Mouse (Mus musculus) cerebellum, adult 2 months (tissue): ENCODE measurements at regions not wholly inside any gene's neighbourhood (a gene's known extent, or its start where the extent isn't known, plus 50 kb on each side); places are given as distances from the start of the nearest gene placed in this dataset.
A peak's percentile ranks its signal among the peaks of the same experiment; 100 is the strongest.

Experiments
- DNase-seq, 2 experiments: peaks; one replicate each; pipeline ENCODE4 v3.0.0; 2021
- H3K27ac ChIP-seq: fragments of 200-500 bp; 2 replicates; pipeline ENCODE4 v1.5.1; 2012; ENCODE audit warnings: low read length, control low read depth, inconsistent platforms; ENCODE audit not compliant: insufficient read depth
- H3K27me3 ChIP-seq: fragments of 200-500 bp; 2 replicates; pipeline ENCODE4 v1.6.1; 2012; ENCODE audit warnings: inconsistent platforms, mild to moderate bottlenecking, low read length, moderate library complexity; ENCODE audit not compliant: control insufficient read depth, insufficient read depth
- H3K4me1 ChIP-seq: fragments of 200-500 bp; 2 replicates; pipeline ENCODE4 v1.6.1; 2011; ENCODE audit warnings: low read length; ENCODE audit not compliant: control insufficient read depth, insufficient read depth
- H3K4me3 ChIP-seq: fragments of 200-500 bp; replicated peaks from 2 replicates; pipeline ENCODE3; 2011; ENCODE audit warnings: mild to moderate bottlenecking, low read depth, low read length, control low read depth; ENCODE audit not compliant: insufficient read depth
- CTCF ChIP-seq: fragments of 200-500 bp; IDR thresholded peaks from 2 replicates; pipeline ENCODE4 v1.5.1; 2011; ENCODE audit warnings: low read depth, mild to moderate bottlenecking, control low read depth, low read length, moderate library complexity, borderline replicate concordance; ENCODE audit not compliant: insufficient read depth
- POLR2A ChIP-seq: fragments of 200-500 bp; IDR thresholded peaks from 2 replicates; pipeline ENCODE4 v1.6.1; 2011; ENCODE audit warnings: low read length, control low read depth, borderline replicate concordance; ENCODE audit not compliant: insufficient read depth
- WGBS: fragments of 180-500 bp; shearing (Covaris S2); methylation state at CpG from one replicate; pipeline ENCODE4 v1.1.7; 2018; 5-methylcytosine and 5-hydroxymethylcytosine counted together

GRCm38 (mm10) chr1:22222836-22223235 lies 261.1 kb upstream of the Kcnq5 start:
- 42% methylated on average over 1 of the region's 1 CpGs for WGBS
- no peak overlapping the region for H3K4me3 ChIP-seq
- TF ChIP-seq POLR2A (no peak), CTCF (no peak)

GRCm38 (mm10) chr1:22211795-22212194 lies 250.1 kb upstream of the Kcnq5 start:
- H3K4me1 ChIP-seq: no peaks in the 10 kb centered on the region
- no peak overlapping the region for H3K4me3 ChIP-seq
- TF ChIP-seq CTCF (no peak), POLR2A (no peak)
- no peak overlapping the region for H3K27ac ChIP-seq
- H3K27me3 ChIP-seq: no peaks in the 10 kb centered on the region
- 95% methylated on average over 5 of the region's 5 CpGs for WGBS
- DNase-seq: no peak

More at GRCm38 (mm10) chr1:22222836-22223235, 261.1 kb upstream of the Kcnq5 start:
- Histone ChIP-seq H3K27me3 (no peaks in the 10 kb centered on the region), H3K4me1 (no peaks in the 10 kb centered on the region), H3K27ac (no peak overlapping the region)
- no peak for DNase-seq

GRCm38 (mm10) chr1:22211232-22211631 lies 249.5 kb upstream of the Kcnq5 start:
- Histone ChIP-seq H3K27me3 (no peaks in the 10 kb centered on the region), H3K4me1 (no peaks in the 10 kb centered on the region), H3K27ac (no peak overlapping the region), H3K4me3 (no peak overlapping the region)
- 93% methylated on average over 4 of the region's 4 CpGs for WGBS
- no peak for DNase-seq
- TF ChIP-seq POLR2A: no peak
- no peak for TF ChIP-seq CTCF

- no peak overlapping the region for H3K4me3 ChIP-seq
- H3K27ac ChIP-seq: no peak overlapping the region
- no peak for TF ChIP-seq POLR2A
- TF ChIP-seq CTCF: no peak
Measured at GRCm38 (mm10) chr1:22210621-22211020, 248.9 kb upstream of the Kcnq5 start.

GRCm38 (mm10) chr1:22208287-22208686 lies 246.5 kb upstream of the Kcnq5 start:
- H3K4me3 ChIP-seq: no peak overlapping the region
- 30% methylated on average over 2 of the region's 2 CpGs for WGBS
- peak; percentile 14 to 51 for DNase-seq

More at GRCm38 (mm10) chr1:22210621-22211020, 248.9 kb upstream of the Kcnq5 start:
- peak in 1 of 2 experiments; percentile 22 for DNase-seq
- Histone ChIP-seq H3K27me3 (no peaks in the 10 kb centered on the region), H3K4me1 (no peaks in the 10 kb centered on the region)
- 25% methylated on average over 6 of the region's 6 CpGs for WGBS

GRCm38 (mm10) chr1:22206935-22207334 lies 245.2 kb upstream of the Kcnq5 start:
- TF ChIP-seq POLR2A (no peak), CTCF (no peak)
- no peaks in the 10 kb centered on the region for H3K27me3 ChIP-seq
- H3K4me3 ChIP-seq: no peak overlapping the region
- no peaks in the 10 kb centered on the region for H3K4me1 ChIP-seq
- WGBS: 76% methylated on average over 5 of the region's 5 CpGs
- DNase-seq: no peak
- no peak overlapping the region for H3K27ac ChIP-seq

More at GRCm38 (mm10) chr1:22208287-22208686, 246.5 kb upstream of the Kcnq5 start:
- Histone ChIP-seq H3K27ac (no peak overlapping the region), H3K4me1 (no peaks in the 10 kb centered on the region), H3K27me3 (no peaks in the 10 kb centered on the region)
- TF ChIP-seq POLR2A (no peak), CTCF (no peak)

GRCm38 (mm10) chr1:22167621-22168181 lies 206.0 kb upstream of the Kcnq5 start:
- no peaks in the 10 kb centered on the region for H3K4me1 ChIP-seq
- TF ChIP-seq CTCF (no peak), POLR2A (no peak)
- no peak overlapping the region for H3K4me3 ChIP-seq
- H3K27me3 ChIP-seq: no peaks in the 10 kb centered on the region
- 35% methylated on average over 4 of the region's 4 CpGs for WGBS
- DNase-seq: no peak
- no peak overlapping the region for H3K27ac ChIP-seq

- 76% methylated on average over 4 of the region's 4 CpGs for WGBS
- H3K4me3 ChIP-seq: no peak overlapping the region
- TF ChIP-seq POLR2A (no peak), CTCF (no peak)
- H3K27me3 ChIP-seq: no peaks in the 10 kb centered on the region
- no peak for DNase-seq
- no peak overlapping the region for H3K27ac ChIP-seq
- H3K4me1 ChIP-seq: no peaks in the 10 kb centered on the region
Measured at GRCm38 (mm10) chr1:22136571-22137122, 174.9 kb upstream of the Kcnq5 start.
